In genomic region chr2:170286773-170287172, GRCm38 (mm10) we compare ENCODE assay signal across 10 mouse cellular contexts.
DNase-seq lines count a peak whose midpoint lies in the region; ATAC-seq lines count a peak whose summit lies in the region.
"Had no signal": no experiment of that assay in that cellular context is flagged by ENCODE, and none has a peak within 500 bp of the region (broad histone marks: within the 10 kb centered on the region; RNA-seq: fewer than 3 reads in every experiment).

No protein-coding gene starts in this region.

- WGBS in lung, embryonic 15.5 days: 10% methylated on average over 8 of the region's 8 CpGs
- WGBS in forebrain, embryonic 14.5 days: 1% methylated on average over 8 of the region's 8 CpGs
- WGBS in liver, embryonic 12.5 days (ENCODE audit: insufficient replicate concordance): 27% methylated on average over 8 of the region's 8 CpGs
- 14% methylated on average over 8 of the region's 8 CpGs for WGBS in stomach, embryonic 14.5 days

- H3K27me3 ChIP-seq in lung, embryonic 15.5 days: no peaks in the 10 kb centered on the region
- no peaks in the 10 kb centered on the region for H3K27me3 ChIP-seq in forebrain, embryonic 14.5 days (replicated peaks; ENCODE audit: control insufficient read depth, insufficient read depth, low read length)
- H3K27me3 ChIP-seq in liver, embryonic 12.5 days (replicated peaks): peaks cover 30% of the 10 kb centered on the region
- H3K27me3 ChIP-seq in stomach, embryonic 14.5 days (ENCODE audit: control insufficient read depth, insufficient read depth, low read length): no peaks in the 10 kb centered on the region

- H3K4me2 ChIP-seq in lung, embryonic 15.5 days: peak overlapping the region; percentile 89
- H3K4me2 ChIP-seq in forebrain, embryonic 14.5 days (ENCODE audit: low read length): peak overlapping the region; percentile 80
- H3K4me2 ChIP-seq in liver, embryonic 12.5 days: peak overlapping the region; percentile 69
- H3K4me2 ChIP-seq in stomach, embryonic 14.5 days (replicated peaks; ENCODE audit: low read depth, low read length): peak overlapping the region; percentile 82

- H3K36me3 ChIP-seq in lung, embryonic 15.5 days: no peaks in the 10 kb centered on the region
- H3K36me3 ChIP-seq in forebrain, embryonic 14.5 days (ENCODE audit: control insufficient read depth, insufficient read depth, low read length): no peaks in the 10 kb centered on the region
- H3K36me3 ChIP-seq in liver, embryonic 12.5 days: no peaks in the 10 kb centered on the region
- H3K36me3 ChIP-seq in stomach, embryonic 14.5 days (ENCODE audit: control insufficient read depth, insufficient read depth, low read length): no peaks in the 10 kb centered on the region

- ATAC-seq in lung, embryonic 15.5 days (ENCODE audit: borderline replicate concordance, extremely low read depth, low FRiP score, low TSS enrichment): no peak
- peak; percentile 54; the same call in 1 of the 2 replicates for ATAC-seq in forebrain, embryonic 14.5 days
- no peak for ATAC-seq in liver, embryonic 12.5 days
- ATAC-seq in stomach, embryonic 14.5 days (ENCODE audit: insufficient number of reproducible peaks, insufficient read depth, low FRiP score, low read depth): no peak

- peak overlapping the region; percentile 93 for H3K27ac ChIP-seq in lung, embryonic 15.5 days
- peak overlapping the region; percentile 36; the same call in 1 of the 2 replicates for H3K27ac ChIP-seq in forebrain, embryonic 14.5 days (ENCODE audit: low read depth, low read length)
- no peak overlapping the region for H3K27ac ChIP-seq in liver, embryonic 12.5 days
- peak overlapping the region; percentile 88 for H3K27ac ChIP-seq in stomach, embryonic 14.5 days (ENCODE audit: low read length)
- H3K27ac ChIP-seq: liver, embryonic 14.5 days had no signal

- peaks cover 55% of the 10 kb centered on the region for H3K4me1 ChIP-seq in lung, embryonic 15.5 days
- peaks cover 9% of the 10 kb centered on the region; the same call in 1 of the 2 replicates for H3K4me1 ChIP-seq in forebrain, embryonic 14.5 days (ENCODE audit: control insufficient read depth, insufficient read depth, low read length)
- peaks cover 7% of the 10 kb centered on the region for H3K4me1 ChIP-seq in liver, embryonic 12.5 days
- peaks cover 26% of the 10 kb centered on the region for H3K4me1 ChIP-seq in stomach, embryonic 14.5 days (ENCODE audit: control insufficient read depth, insufficient read depth, low read length)

- H3K4me3 ChIP-seq in lung, embryonic 15.5 days: peak overlapping the region; percentile 43
- H3K4me3 ChIP-seq in forebrain, embryonic 14.5 days (ENCODE audit: low read depth, low read length): peak overlapping the region; percentile 34
- H3K4me3 ChIP-seq in liver, embryonic 12.5 days: no peak overlapping the region; the same call in 1 of the 2 replicates
- peak overlapping the region; percentile 36 for H3K4me3 ChIP-seq in stomach, embryonic 14.5 days (ENCODE audit: low read depth, low read length)

- no peak for DNase-seq in lung, postnatal 25 days (ENCODE audit: low spot score)
- peak; percentile 62 for DNase-seq in forebrain, embryonic 14.5 days (ENCODE audit: low spot score)
- no peak for DNase-seq in right cerebral cortex, postnatal 14 days
- DNase-seq in layer of hippocampus, adult 18-20 months (ENCODE audit: low spot score in 2 of 2): no peak
- DNase-seq in right cerebral cortex, postnatal 4 days: no peak
- DNase-seq: thymus, adult 2 months had no signal

- H3K9ac ChIP-seq in lung, embryonic 15.5 days: peak overlapping the region; percentile 51
- H3K9ac ChIP-seq in forebrain, embryonic 14.5 days (ENCODE audit: low read length): peak overlapping the region; percentile 55
- no peak overlapping the region for H3K9ac ChIP-seq in liver, embryonic 12.5 days
- no peak overlapping the region for H3K9ac ChIP-seq in stomach, embryonic 14.5 days (replicated peaks; ENCODE audit: low read depth, low read length)
- H3K9ac ChIP-seq: liver, embryonic 14.5 days had no signal

- H3K9me3 ChIP-seq in lung, embryonic 15.5 days: no peaks in the 10 kb centered on the region
- H3K9me3 ChIP-seq in forebrain, embryonic 14.5 days (replicated peaks; ENCODE audit: control insufficient read depth, low read length): no peaks in the 10 kb centered on the region
- H3K9me3 ChIP-seq in liver, embryonic 12.5 days (replicated peaks): no peaks in the 10 kb centered on the region
- H3K9me3 ChIP-seq in stomach, embryonic 14.5 days (ENCODE audit: control insufficient read depth, low read depth, low read length): no peaks in the 10 kb centered on the region

Comparison
In these comparisons a context has a peak if more than half of its experiments do, and no peak if none do; other contexts are left out.
1. H3K9ac ChIP-seq: peak in lung, embryonic 15.5 days (single experiment) and forebrain, embryonic 14.5 days (single experiment); none in liver, embryonic 12.5 days (single experiment) and stomach, embryonic 14.5 days (single experiment).
2. Peak in every context shown above with its lines, with median percentiles within 50 percentile points of each other: H3K4me2 ChIP-seq.